Mouse (Mus musculus): ENCODE measurements around the gene Hbb-bh1.

DNA sequence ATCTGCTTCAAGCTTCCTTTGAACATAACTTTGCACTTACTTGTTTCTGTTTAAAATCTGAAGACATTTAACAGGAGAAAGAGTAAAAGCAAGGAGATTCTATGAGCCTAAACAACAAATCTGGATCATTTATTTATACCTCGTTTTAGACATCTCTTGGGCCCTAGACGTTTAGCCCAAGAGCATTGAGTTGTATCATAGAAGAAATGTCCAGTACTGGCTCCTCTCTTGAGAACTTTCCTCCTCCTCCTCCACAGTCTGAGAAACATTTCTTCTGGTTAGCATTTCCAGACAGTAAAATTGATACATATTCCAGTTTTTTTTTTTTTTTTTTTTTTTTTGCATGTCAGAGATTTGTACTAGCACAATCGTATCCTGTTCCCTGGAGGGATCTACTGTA, 51.2 kb downstream of the Hbb-bh1 start, which contains the start of gene Olfr67:
- TF ChIP-seq CTCF (IDR thresholded peaks at IDR 0.05; ENCODE audit: low read depth, low read length) (no peak), POLR2A (IDR thresholded peaks at IDR 0.05; ENCODE audit: extremely low read depth, insufficient read depth, low read length) (no peak)

Data from liver, adult 2 months (tissue).